Mouse (Mus musculus): ENCODE data around the gene Chd4.

Gene Chd4

GRCm38 (mm10) chr6:125158944-125159492 lies 63.2 kb downstream of the Chd4 start:
- DNase-seq (ENCODE audit: inconsistent age in 2 of 2, low spot score in 1 of 2), result no peak

- DNase-seq (ENCODE audit: inconsistent age in 2 of 2, low spot score in 1 of 2), result no peak
These were observed 64.2 kb downstream of the Chd4 start for GRCm38 (mm10) chr6:125159773-125160557.

GRCm38 (mm10) chr6:125160558-125160853 lies 64.7 kb downstream of the Chd4 start:
- no peak for DNase-seq (ENCODE audit: inconsistent age in 2 of 2, low spot score in 1 of 2)

- peak; percentile 87 to 94 for DNase-seq (ENCODE audit: inconsistent age in 2 of 2, low spot score in 1 of 2)
These were observed 65.3 kb downstream of the Chd4 start for GRCm38 (mm10) chr6:125160854-125161760.

GRCm38 (mm10) chr6:125161971-125162370 lies 66.2 kb downstream of the Chd4 start:
- peak; percentile 78 to 91 for DNase-seq (ENCODE audit: inconsistent age in 2 of 2, low spot score in 1 of 2)

GRCm38 (mm10) chr6:125162615-125163305 lies 67.0 kb downstream of the Chd4 start:
- DNase-seq (ENCODE audit: inconsistent age in 2 of 2, low spot score in 1 of 2), result peak in 1 of 2 experiments; percentile 68

- DNase-seq (ENCODE audit: inconsistent age in 2 of 2, low spot score in 1 of 2), result peak; percentile 66 to 82
These were observed 68.2 kb downstream of the Chd4 start for GRCm38 (mm10) chr6:125163801-125164657.

- DNase-seq (ENCODE audit: inconsistent age in 2 of 2, low spot score in 1 of 2), result peak; percentile 77 to 90
These were observed 69.0 kb downstream of the Chd4 start for GRCm38 (mm10) chr6:125164672-125165327.

- DNase-seq (ENCODE audit: inconsistent age in 2 of 2, low spot score in 1 of 2), result peak; percentile 97 to 99
These were observed 69.6 kb downstream of the Chd4 start for GRCm38 (mm10) chr6:125165328-125165891.

GRCm38 (mm10) chr6:125166051-125166751 lies 70.4 kb downstream of the Chd4 start, which contains the start of gene Gapdh:
Gene Gapdh, minus strand, starts transcription at chr6:125166467.
- DNase-seq (ENCODE audit: inconsistent age in 2 of 2, low spot score in 1 of 2), result peak; percentile 94 to 97

GRCm38 (mm10) chr6:125166861-125167650 lies 71.3 kb downstream of the Chd4 start:
- peak; percentile 69 to 74 for DNase-seq (ENCODE audit: inconsistent age in 2 of 2, low spot score in 1 of 2)

- no peak for DNase-seq (ENCODE audit: inconsistent age in 2 of 2, low spot score in 1 of 2)
These were observed 72.3 kb downstream of the Chd4 start for GRCm38 (mm10) chr6:125168086-125168485.

- peak in 1 of 2 experiments; percentile 66 for DNase-seq (ENCODE audit: inconsistent age in 2 of 2, low spot score in 1 of 2)
These were observed 74.4 kb downstream of the Chd4 start for GRCm38 (mm10) chr6:125170194-125170593.

- peak in 1 of 2 experiments; percentile 68 for DNase-seq (ENCODE audit: inconsistent age in 2 of 2, low spot score in 1 of 2)
These were observed 76.7 kb downstream of the Chd4 start for GRCm38 (mm10) chr6:125172474-125172873.

- peak; percentile 80 to 93 for DNase-seq (ENCODE audit: inconsistent age in 2 of 2, low spot score in 1 of 2)
These were observed 77.5 kb downstream of the Chd4 start for GRCm38 (mm10) chr6:125173256-125173655.

- no peak for DNase-seq (ENCODE audit: inconsistent age in 2 of 2, low spot score in 1 of 2)
These were observed 79.7 kb downstream of the Chd4 start for GRCm38 (mm10) chr6:125175469-125175868.

GRCm38 (mm10) chr6:125179601-125180000 lies 83.8 kb downstream of the Chd4 start:
- peak; percentile 65 to 76 for DNase-seq (ENCODE audit: inconsistent age in 2 of 2, low spot score in 1 of 2)

All from adrenal gland, adult (tissue).